Mouse (Mus musculus): ENCODE results near the gene Slc4a8.

GRCm38 (mm10) chr15:100762649-100763048 is 1.1 kb downstream of the Slc4a8 start:
- TF ChIP-seq CTCF (IDR thresholded peaks at IDR 0.05; ENCODE audit: low read depth) = no peak
- TF ChIP-seq EP300 (optimal IDR thresholded peaks at IDR 0.05) = no peak
